Mouse (Mus musculus) G1E-ER4 (cell line): Measurements from ENCODE around the gene Nr3c2. TPM values are rescaled to one million over a fixed set of nuclear protein-coding genes. Genes with fewer than 3 reads are reported as not detected.

ENCODE experiments used
- GATA1 ChIP-seq: IDR thresholded peaks from one replicate; pipeline ENCODE4 v1.8.0; 2012; ENCODE audit warnings: low read length, inconsistent platforms
- polyA plus RNA-seq: library from polyadenylated mRNA; stranded (reverse); fragments of >175 nt; gene quantifications from 2 replicates; pipeline ENCODE4 v1.2.3, GENCODE M21; 2012

Nr3c2 gene
- polyA plus RNA-seq, 1 experiment, result 0.18 TPM

- no peak for TF ChIP-seq GATA1
Measured at GRCm38 (mm10) chr8:77227742-77228141, 328.5 kb downstream of the Nr3c2 start.

DNA sequence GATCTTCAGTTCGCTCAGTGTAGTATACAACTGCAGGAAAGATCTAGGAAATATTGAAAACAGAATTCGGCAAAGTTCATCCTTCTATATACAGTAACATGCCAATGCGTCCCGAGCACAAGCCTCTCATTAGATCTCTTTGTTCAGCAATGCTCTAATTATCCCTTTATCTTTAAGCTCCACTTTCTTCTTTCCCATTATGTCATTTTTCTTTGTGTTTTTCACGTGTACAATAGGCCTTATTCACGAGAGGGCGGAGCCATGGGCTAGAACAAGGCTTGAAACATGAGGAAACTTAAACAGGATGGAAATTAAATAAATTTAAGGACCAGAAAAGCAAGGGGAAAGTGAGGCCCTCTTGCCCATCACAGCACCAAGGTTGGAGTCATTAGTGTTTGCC, 329.4 kb downstream of the Nr3c2 start:
- no peak for TF ChIP-seq GATA1

GRCm38 (mm10) chr8:77231211-77231610, 332.0 kb downstream of the Nr3c2 start:
- no peak for TF ChIP-seq GATA1

GRCm38 (mm10) chr8:77231834-77232233, 332.6 kb downstream of the Nr3c2 start:
- no peak for TF ChIP-seq GATA1

GRCm38 (mm10) chr8:77232411-77232810, 333.2 kb downstream of the Nr3c2 start:
- TF ChIP-seq GATA1, result no peak

DNA sequence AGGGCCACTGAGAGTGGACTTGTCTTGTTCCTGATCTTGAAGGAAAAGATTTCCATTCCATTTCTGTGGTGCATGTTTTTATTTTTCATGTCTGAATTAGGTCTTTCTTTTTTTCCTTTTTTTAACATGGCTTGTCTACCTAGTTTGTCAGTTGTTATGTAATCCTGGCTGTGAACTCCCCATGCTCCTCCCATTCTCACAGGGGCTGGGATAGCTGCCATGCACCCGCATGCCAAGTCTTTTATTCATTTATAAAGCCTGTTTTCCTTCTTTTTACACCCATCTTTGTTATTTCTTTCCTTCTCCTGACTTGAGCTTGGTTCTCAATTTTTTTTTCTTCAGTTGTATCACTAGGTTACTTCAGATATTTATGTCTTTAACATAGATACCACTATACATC, 337.5 kb downstream of the Nr3c2 start:
- TF ChIP-seq GATA1, result no peak

DNA sequence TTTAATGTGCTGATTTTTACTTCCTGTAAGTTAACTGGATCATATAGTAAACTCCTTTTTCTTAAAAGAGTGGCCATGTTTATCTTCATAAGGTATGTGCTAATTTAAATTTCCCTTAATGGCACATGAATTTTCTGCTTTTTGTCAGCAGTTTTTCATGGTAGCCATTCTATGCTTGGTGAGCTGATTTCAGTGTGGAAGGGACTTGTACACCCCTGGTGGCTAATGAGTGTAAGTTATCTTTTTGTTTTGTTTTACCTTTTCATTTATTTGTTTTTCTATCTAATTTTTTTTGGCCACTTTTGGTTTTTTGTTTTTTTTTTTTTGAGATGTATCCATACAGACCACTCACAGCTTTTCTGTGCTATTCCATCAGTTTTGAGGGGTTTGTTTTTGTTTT, 340.2 kb downstream of the Nr3c2 start:
- no peak for TF ChIP-seq GATA1

DNA sequence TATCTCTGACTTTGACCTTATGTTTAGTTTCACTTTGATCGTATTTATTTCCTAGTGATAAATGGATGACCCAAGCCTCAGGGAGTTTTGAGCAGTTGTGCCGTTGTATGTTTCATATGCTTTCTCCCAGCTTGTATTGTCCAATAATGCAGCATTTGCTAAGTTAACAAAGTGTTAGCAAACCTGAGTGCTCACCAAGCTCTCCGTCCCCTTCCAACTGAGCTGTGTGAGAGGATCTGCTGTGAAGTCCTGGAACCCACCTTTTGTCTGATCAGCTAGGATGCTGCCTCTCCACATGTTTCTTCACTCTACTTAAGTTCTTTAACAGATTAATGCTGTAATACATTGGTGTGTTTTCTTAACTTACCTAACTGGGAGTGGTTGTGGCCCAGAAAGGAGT, 342.1 kb downstream of the Nr3c2 start:
- no peak for TF ChIP-seq GATA1

DNA sequence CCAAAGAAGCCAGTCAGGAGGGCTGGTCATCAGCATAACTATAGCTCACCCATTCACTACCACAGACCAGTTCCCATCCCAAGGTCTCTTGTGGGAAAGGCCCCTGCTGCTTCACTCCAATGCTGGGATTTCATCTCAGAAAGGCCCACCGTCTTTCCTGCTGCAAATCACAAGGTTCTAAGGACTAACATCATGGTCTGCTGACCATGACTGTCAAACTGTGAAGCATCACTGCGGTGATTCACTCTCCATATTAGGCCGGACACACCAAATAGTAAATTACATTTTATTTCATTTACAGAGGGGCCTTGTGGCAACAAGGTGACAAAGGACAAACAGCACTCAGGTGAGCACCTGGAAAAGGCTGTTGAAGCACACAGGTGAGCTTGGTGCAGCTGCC, 350.9 kb downstream of the Nr3c2 start:
- TF ChIP-seq GATA1, result no peak

DNA sequence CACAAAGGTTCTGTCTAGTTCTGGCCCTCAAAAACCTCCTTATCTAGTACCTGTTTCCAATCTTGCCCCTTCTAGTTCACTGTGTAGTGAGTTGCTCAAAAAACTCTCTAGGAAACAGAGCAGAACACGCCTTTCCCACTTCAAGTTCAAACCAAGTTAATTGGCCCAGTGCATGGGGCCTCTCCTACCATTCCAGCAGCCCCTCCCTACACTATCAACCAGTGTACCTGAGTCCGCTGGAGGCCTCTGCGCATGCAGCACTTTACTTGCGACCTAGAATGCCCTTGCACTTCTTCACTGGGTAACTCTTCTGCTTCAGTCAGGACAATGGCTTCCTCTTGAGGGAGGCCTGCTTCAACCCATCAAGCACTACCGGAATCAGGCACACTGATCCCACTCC, 351.9 kb downstream of the Nr3c2 start:
- no peak for TF ChIP-seq GATA1

GRCm38 (mm10) chr8:77254466-77254865, 355.2 kb downstream of the Nr3c2 start:
- TF ChIP-seq GATA1, result no peak

GRCm38 (mm10) chr8:77256450-77257084, 357.3 kb downstream of the Nr3c2 start:
- no peak for TF ChIP-seq GATA1

- no peak for TF ChIP-seq GATA1
Measured at GRCm38 (mm10) chr8:77257085-77257451, 357.8 kb downstream of the Nr3c2 start.

GRCm38 (mm10) chr8:77261215-77261614, 362.0 kb downstream of the Nr3c2 start:
- TF ChIP-seq GATA1, result no peak

GRCm38 (mm10) chr8:77262216-77263009, 363.2 kb downstream of the Nr3c2 start:
- no peak for TF ChIP-seq GATA1

- no peak for TF ChIP-seq GATA1
Measured at GRCm38 (mm10) chr8:77267941-77268405, 368.7 kb downstream of the Nr3c2 start.

- TF ChIP-seq GATA1, result no peak
Measured at GRCm38 (mm10) chr8:77272136-77272535, 372.9 kb downstream of the Nr3c2 start.
